Mouse (Mus musculus) forebrain, embryonic 16.5 days (tissue): ENCODE results near the gene Il21. TPM values are rescaled to one million over a fixed set of nuclear protein-coding genes. Genes with fewer than 3 reads are reported as not detected.

Experiments used
- ATAC-seq: fragments of 200-750 bp; cut with Nextera tagmentation; 2 replicates; pipeline ENCODE4 v1.8.0; 2017; ENCODE audit warnings: mild to moderate bottlenecking, moderate library complexity
- H3K27ac ChIP-seq: fragments of 300-500 bp; sonication (generic); 2 replicates; pipeline ENCODE4 v1.5.1; 2014; ENCODE audit warnings: low read length, control low read depth
- H3K27me3 ChIP-seq: fragments of 300-500 bp; sonication (generic); replicated peaks from 2 replicates; pipeline ENCODE4 v1.6.1; 2014; ENCODE audit warnings: low read length; ENCODE audit not compliant: control insufficient read depth, insufficient read depth
- H3K36me3 ChIP-seq: fragments of 300-500 bp; sonication (generic); 2 replicates; pipeline ENCODE4 v1.6.1; 2014; ENCODE audit not compliant: control insufficient read depth, insufficient read depth
- H3K4me1 ChIP-seq: fragments of 300-500 bp; sonication (generic); replicated peaks from 2 replicates; pipeline ENCODE4 v1.6.1; 2014; ENCODE audit warnings: low read length; ENCODE audit not compliant: control insufficient read depth, insufficient read depth
- H3K4me2 ChIP-seq: fragments of 300-500 bp; sonication (generic); 2 replicates; pipeline ENCODE4 v1.6.1; 2014; ENCODE audit warnings: mild to moderate bottlenecking, low read length, control low read depth
- H3K4me3 ChIP-seq: fragments of 300-500 bp; sonication (generic); replicated peaks from 2 replicates; pipeline ENCODE4 v1.5.1; 2014; ENCODE audit warnings: mild to moderate bottlenecking, low read length, control low read depth
- H3K9ac ChIP-seq: fragments of 300-500 bp; sonication (generic); replicated peaks from 2 replicates; pipeline ENCODE4 v1.6.1; 2014; ENCODE audit warnings: low read depth, low read length, control low read depth
- H3K9me3 ChIP-seq: fragments of 300-500 bp; sonication (generic); 2 replicates; pipeline ENCODE4 v1.6.1; 2016; ENCODE audit warnings: low read length; ENCODE audit not compliant: control insufficient read depth
- WGBS: fragments of 180-500 bp; shearing (Covaris S2); extraction: QIAGEN DNeasy Blood & Tissue Kit; methylation state at CpG from one replicate; pipeline ENCODE4 v1.1.7; 2014; 5-methylcytosine and 5-hydroxymethylcytosine counted together
- microRNA-seq: library from miRNA; unstranded; fragments of <30 nt; microRNA quantifications from one replicate; pipeline ENCODE4, GENCODE M21; 2017
- polyA plus RNA-seq: library from polyadenylated mRNA; unstranded; fragments of >200 nt; fragmentation: Nextera tagmentation; extraction: Ambion mirVana; gene quantifications from 2 replicates; pipeline ENCODE4 v1.2.1, GENCODE M21; 2015

The Il21 gene
- polyA plus RNA-seq, 1 experiment from 2014 or later = not detected

GRCm38 (mm10) chr3:37179472-37179871 lies 53.0 kb downstream of the Il21 start:
- WGBS = 93% methylated on average over 9 of the region's 9 CpGs
- Histone ChIP-seq H3K27ac (no peak overlapping the region), H3K9me3 (no peaks in the 10 kb centered on the region), H3K4me1 (peaks cover 5% of the 10 kb centered on the region), H3K4me3 (no peak overlapping the region), H3K9ac (no peak overlapping the region), H3K27me3 (no peaks in the 10 kb centered on the region), H3K36me3 (no peaks in the 10 kb centered on the region), H3K4me2 (no peak overlapping the region)
- no peak for ATAC-seq

- WGBS = 74% methylated on average over 10 of the region's 10 CpGs
- H3K27ac ChIP-seq = no peak overlapping the region
- ATAC-seq = no peak
- no peaks in the 10 kb centered on the region for H3K4me1 ChIP-seq
- H3K9ac ChIP-seq = no peak overlapping the region
- no peak overlapping the region for H3K4me3 ChIP-seq
- H3K27me3 ChIP-seq = no peaks in the 10 kb centered on the region
- no peak overlapping the region for H3K4me2 ChIP-seq
- no peaks in the 10 kb centered on the region for H3K9me3 ChIP-seq
- H3K36me3 ChIP-seq = no peaks in the 10 kb centered on the region
Observed at GRCm38 (mm10) chr3:37174711-37175572, 57.5 kb downstream of the Il21 start.

GRCm38 (mm10) chr3:37173285-37173684 lies 59.2 kb downstream of the Il21 start:
- H3K4me3 ChIP-seq = no peak overlapping the region
- no peak for ATAC-seq
- WGBS = 93% methylated on average over 8 of the region's 8 CpGs
- H3K4me1 ChIP-seq = no peaks in the 10 kb centered on the region
- no peaks in the 10 kb centered on the region for H3K36me3 ChIP-seq
- H3K27ac ChIP-seq = no peak overlapping the region
- H3K27me3 ChIP-seq = no peaks in the 10 kb centered on the region
- H3K9ac ChIP-seq = no peak overlapping the region
- no peak overlapping the region for H3K4me2 ChIP-seq
- no peaks in the 10 kb centered on the region for H3K9me3 ChIP-seq

Small RNA genes lying within 50 kb of the gene (microRNA-seq; reads per million reads assigned to microRNA genes)
- not detected for gene Gm24169

Other genes with a start within 250 kb of the Il21 start
- gene Adad1, start 169.1 kb downstream of the Il21 start, polyA plus RNA-seq = 0.47 TPM in 1 of 2 replicates, not detected in the other
- 0.39 TPM in 2 replicates for gene Il2, start 106.7 kb downstream of the Il21 start, polyA plus RNA-seq
- 5.8 and 6.1 TPM in 2 replicates for gene Bbs12, start 79.9 kb upstream of the Il21 start, polyA plus RNA-seq
- 1.8 and 2.8 TPM in 2 replicates for gene Cetn4, start 80.1 kb upstream of the Il21 start, polyA plus RNA-seq
- 0.39 and 0.41 TPM in 2 replicates for gene Fgf2, start 115.7 kb upstream of the Il21 start, polyA plus RNA-seq
- gene Spata5, start 187.3 kb upstream of the Il21 start, polyA plus RNA-seq = 36.5 and 37.6 TPM in 2 replicates
- 5.0 and 6.6 TPM in 2 replicates for gene Nudt6, start 187.6 kb upstream of the Il21 start, polyA plus RNA-seq